Mouse (Mus musculus) heart, adult 2 months (tissue): ENCODE data around the gene Zfyve27.

Experiments
- EP300 ChIP-seq: fragments of 200-500 bp; IDR thresholded peaks from 2 replicates; pipeline ENCODE4 v1.6.1; 2011; ENCODE audit warnings: low read depth, low read length, control low read depth; ENCODE audit not compliant: insufficient read depth
- POLR2A ChIP-seq: fragments of 200-500 bp; IDR thresholded peaks from 2 replicates; pipeline ENCODE4 v1.6.1; 2011; ENCODE audit warnings: mild to moderate bottlenecking, low read depth, low read length, control low read depth; ENCODE audit not compliant: insufficient read depth

- no peak for TF ChIP-seq POLR2A
- no peak for TF ChIP-seq EP300
Measured at GRCm38 (mm10) chr19:42167489-42167888, 3.7 kb downstream of the Zfyve27 start.
